Mouse (Mus musculus) embryonic facial prominence, embryonic 12.5 days (tissue): ENCODE results near the gene Txndc5. TPM values are rescaled to one million over a fixed set of nuclear protein-coding genes. Genes with fewer than 3 reads are reported as not detected.

ENCODE experiments used
- polyA plus RNA-seq: library from polyadenylated mRNA; unstranded; fragments of >200 nt; fragmentation: Nextera tagmentation; extraction: Ambion mirVana; gene quantifications from 2 replicates; pipeline ENCODE4 v1.2.1, GENCODE M21; 2016

Gene Txndc5
- polyA plus RNA-seq, 1 experiment from 2014 or later = 217 TPM

Other genes starting within 250 kb of the Txndc5 start
- gene Bmp6, start 183.7 kb downstream of the Txndc5 start, polyA plus RNA-seq = 3.4 and 3.9 TPM in 2 replicates
- gene Bloc1s5, start 106.3 kb upstream of the Txndc5 start, polyA plus RNA-seq = 23.6 and 23.7 TPM in 2 replicates
- gene Eef1e1, start 130.2 kb upstream of the Txndc5 start, polyA plus RNA-seq = 44.9 TPM in 2 replicates